Mouse (Mus musculus) neural tube, embryonic 15.5 days (tissue): ENCODE results near the gene Ccdc187. TPM values are rescaled to one million over a fixed set of nuclear protein-coding genes. Genes with fewer than 3 reads are reported as not detected.
A peak's percentile ranks its signal among the peaks of the same experiment; 100 is the strongest.

Source experiments
- ATAC-seq: fragments of 200-750 bp; cut with Nextera tagmentation; 2 replicates; pipeline ENCODE4 v1.8.0; 2017; ENCODE audit warnings: mild to moderate bottlenecking, moderate TSS enrichment, moderate library complexity; ENCODE audit not compliant: low FRiP score
- H3K27ac ChIP-seq: fragments of 300-500 bp; sonication (generic); replicated peaks from 2 replicates; pipeline ENCODE4 v1.5.1; 2015; ENCODE audit warnings: mild to moderate bottlenecking, inconsistent platforms
- H3K27me3 ChIP-seq: fragments of 300-500 bp; sonication (generic); replicated peaks from 2 replicates; pipeline ENCODE4 v1.6.1; 2015; ENCODE audit warnings: inconsistent platforms
- H3K36me3 ChIP-seq: fragments of 300-500 bp; sonication (generic); 2 replicates; pipeline ENCODE4 v1.6.1; 2015; ENCODE audit warnings: inconsistent platforms
- H3K4me1 ChIP-seq: fragments of 300-500 bp; sonication (generic); 2 replicates; pipeline ENCODE4 v1.6.1; 2015; ENCODE audit warnings: inconsistent platforms
- H3K4me2 ChIP-seq: fragments of 300-500 bp; sonication (generic); 2 replicates; pipeline ENCODE4 v1.6.1; 2015; ENCODE audit warnings: inconsistent platforms, mild to moderate bottlenecking, moderate library complexity
- H3K4me3 ChIP-seq: fragments of 300-500 bp; sonication (generic); replicated peaks from 2 replicates; pipeline ENCODE4 v1.5.1; 2015; ENCODE audit warnings: mild to moderate bottlenecking, inconsistent platforms
- H3K9ac ChIP-seq: fragments of 300-500 bp; sonication (generic); replicated peaks from 2 replicates; pipeline ENCODE4 v1.6.1; 2015; ENCODE audit warnings: mild to moderate bottlenecking, inconsistent platforms
- H3K9me3 ChIP-seq: fragments of 300-500 bp; sonication (generic); replicated peaks from 2 replicates; pipeline ENCODE4 v1.6.1; 2016; ENCODE audit warnings: inconsistent platforms
- WGBS: fragments of 180-500 bp; shearing (Covaris S2); methylation state at CpG from one replicate; pipeline ENCODE4 v1.1.7; 2015; ENCODE audit warnings: mixed read lengths; 5-methylcytosine and 5-hydroxymethylcytosine counted together
- polyA plus RNA-seq: library from polyadenylated mRNA; unstranded; fragments of >200 nt; fragmentation: Nextera tagmentation; extraction: Ambion mirVana; gene quantifications from 2 replicates; pipeline ENCODE4 v1.2.1, GENCODE M21; 2015

Ccdc187 gene
- polyA plus RNA-seq, 1 experiment from 2014 or later, result 0.03 TPM

GRCm38 (mm10) chr2:26315072-26315924 lies 20.9 kb upstream of the Ccdc187 start, which contains the start of gene Gpsm1:
Gene Gpsm1 (plus strand): TSS chr2:26315515.
- Histone ChIP-seq H3K4me1 (peaks cover 57% of the 10 kb centered on the region), H3K4me3 (peak within 1 kb of the TSS; percentile 87), H3K9ac (peak within 1 kb of the TSS; percentile 99), H3K27ac (peak within 1 kb of the TSS; percentile 97), H3K27me3 (no peaks in the 10 kb centered on the region), H3K4me2 (peak within 1 kb of the TSS; percentile 93), H3K9me3 (no peaks in the 10 kb centered on the region), H3K36me3 (no peaks in the 10 kb centered on the region)
- under 1% methylated on average over 62 of the region's 66 CpGs for WGBS
- peak; percentile 88 for ATAC-seq

GRCm38 (mm10) chr2:26314281-26315071 lies 20.1 kb upstream of the Ccdc187 start:
- WGBS, result 65% methylated on average over 13 of the region's 13 CpGs
- peaks cover 54% of the 10 kb centered on the region for H3K4me1 ChIP-seq
- peak overlapping the region; percentile 97 for H3K27ac ChIP-seq
- H3K9ac ChIP-seq, result peak overlapping the region; percentile 99
- H3K4me3 ChIP-seq, result peak overlapping the region; percentile 87
- no peaks in the 10 kb centered on the region for H3K27me3 ChIP-seq
- no peak for ATAC-seq
- H3K36me3 ChIP-seq, result no peaks in the 10 kb centered on the region
- H3K9me3 ChIP-seq, result no peaks in the 10 kb centered on the region
- peak overlapping the region; percentile 93 for H3K4me2 ChIP-seq

GRCm38 (mm10) chr2:26313394-26313793 lies 19.0 kb upstream of the Ccdc187 start:
- Histone ChIP-seq H3K9me3 (no peaks in the 10 kb centered on the region), H3K4me2 (no peak overlapping the region), H3K27me3 (no peaks in the 10 kb centered on the region), H3K4me1 (peaks cover 43% of the 10 kb centered on the region), H3K36me3 (no peaks in the 10 kb centered on the region), H3K9ac (no peak overlapping the region), H3K27ac (no peak overlapping the region), H3K4me3 (no peak overlapping the region)
- no peak for ATAC-seq
- 89% methylated on average over 1 of the region's 1 CpGs for whole genome bisulfite sequencing

- Histone ChIP-seq H3K27ac (no peak overlapping the region), H3K4me1 (peaks cover 37% of the 10 kb centered on the region), H3K9me3 (no peaks in the 10 kb centered on the region), H3K27me3 (no peaks in the 10 kb centered on the region), H3K4me2 (no peak overlapping the region), H3K36me3 (no peaks in the 10 kb centered on the region), H3K4me3 (no peak overlapping the region), H3K9ac (no peak overlapping the region)
- WGBS, result 72% methylated on average over 2 of the region's 2 CpGs
- ATAC-seq, result no peak
Measured at GRCm38 (mm10) chr2:26312812-26313211, 18.5 kb upstream of the Ccdc187 start.

GRCm38 (mm10) chr2:26311936-26312335 lies 17.6 kb upstream of the Ccdc187 start:
- H3K9me3 ChIP-seq, result no peaks in the 10 kb centered on the region
- H3K9ac ChIP-seq, result no peak overlapping the region
- WGBS, result 79% methylated on average over 5 of the region's 5 CpGs
- no peaks in the 10 kb centered on the region for H3K27me3 ChIP-seq
- peaks cover 28% of the 10 kb centered on the region for H3K4me1 ChIP-seq
- no peak overlapping the region for H3K4me2 ChIP-seq
- no peak for ATAC-seq
- no peak overlapping the region for H3K4me3 ChIP-seq
- no peaks in the 10 kb centered on the region for H3K36me3 ChIP-seq
- H3K27ac ChIP-seq, result no peak overlapping the region

GRCm38 (mm10) chr2:26309739-26310138 lies 15.4 kb upstream of the Ccdc187 start:
- Histone ChIP-seq H3K4me2 (no peak overlapping the region), H3K4me1 (peaks cover 14% of the 10 kb centered on the region), H3K36me3 (no peaks in the 10 kb centered on the region), H3K27me3 (no peaks in the 10 kb centered on the region), H3K27ac (peak overlapping the region; percentile 60), H3K9me3 (no peaks in the 10 kb centered on the region), H3K4me3 (no peak overlapping the region), H3K9ac (no peak overlapping the region)
- no peak for ATAC-seq
- WGBS, result 34% methylated on average over 10 of the region's 10 CpGs

- Histone ChIP-seq H3K4me3 (no peak overlapping the region), H3K4me1 (peaks cover 5% of the 10 kb centered on the region; the same call in 1 of the 2 replicates), H3K9me3 (no peaks in the 10 kb centered on the region), H3K4me2 (no peak overlapping the region), H3K36me3 (no peaks in the 10 kb centered on the region), H3K27ac (no peak overlapping the region), H3K27me3 (no peaks in the 10 kb centered on the region), H3K9ac (no peak overlapping the region)
- WGBS, result 88% methylated on average over 3 of the region's 3 CpGs
- ATAC-seq, result no peak
Measured at GRCm38 (mm10) chr2:26306702-26307101, 12.3 kb upstream of the Ccdc187 start.

GRCm38 (mm10) chr2:26305555-26305954 lies 11.2 kb upstream of the Ccdc187 start:
- ATAC-seq, result no peak
- 83% methylated on average over 2 of the region's 2 CpGs for WGBS
- H3K27ac ChIP-seq, result no peak overlapping the region

GRCm38 (mm10) chr2:26304711-26305110 lies 10.4 kb upstream of the Ccdc187 start:
- H3K27ac ChIP-seq, result no peak overlapping the region
- peaks cover 12% of the 10 kb centered on the region for H3K4me1 ChIP-seq
- no peak for ATAC-seq
- H3K27me3 ChIP-seq, result no peaks in the 10 kb centered on the region
- WGBS, result 64% methylated on average over 1 of the region's 1 CpGs
- no peak overlapping the region for H3K4me2 ChIP-seq
- no peaks in the 10 kb centered on the region for H3K9me3 ChIP-seq
- no peak overlapping the region for H3K9ac ChIP-seq
- H3K36me3 ChIP-seq, result no peaks in the 10 kb centered on the region
- H3K4me3 ChIP-seq, result no peak overlapping the region

More at GRCm38 (mm10) chr2:26305555-26305954, 11.2 kb upstream of the Ccdc187 start:
- Histone ChIP-seq H3K27me3 (no peaks in the 10 kb centered on the region), H3K9ac (no peak overlapping the region), H3K36me3 (no peaks in the 10 kb centered on the region), H3K9me3 (no peaks in the 10 kb centered on the region), H3K4me3 (no peak overlapping the region), H3K4me2 (no peak overlapping the region), H3K4me1 (peaks cover 7% of the 10 kb centered on the region)

GRCm38 (mm10) chr2:26302005-26302503 lies 7.7 kb upstream of the Ccdc187 start:
- no peak overlapping the region for H3K9ac ChIP-seq
- 94% methylated on average over 10 of the region's 10 CpGs for WGBS
- H3K36me3 ChIP-seq, result no peaks in the 10 kb centered on the region
- H3K4me2 ChIP-seq, result no peak overlapping the region
- no peaks in the 10 kb centered on the region for H3K9me3 ChIP-seq
- no peak overlapping the region for H3K27ac ChIP-seq
- no peaks in the 10 kb centered on the region for H3K27me3 ChIP-seq
- H3K4me1 ChIP-seq, result peaks cover 37% of the 10 kb centered on the region
- H3K4me3 ChIP-seq, result no peak overlapping the region
- ATAC-seq, result no peak

GRCm38 (mm10) chr2:26300808-26301174 lies 6.4 kb upstream of the Ccdc187 start:
- Histone ChIP-seq H3K36me3 (no peaks in the 10 kb centered on the region), H3K27me3 (no peaks in the 10 kb centered on the region), H3K27ac (no peak overlapping the region), H3K4me3 (no peak overlapping the region), H3K4me2 (no peak overlapping the region), H3K4me1 (peaks cover 45% of the 10 kb centered on the region), H3K9ac (no peak overlapping the region), H3K9me3 (no peaks in the 10 kb centered on the region)
- 0 out of 2 replicates have a peak, but pooled peaks have one; percentile 11 for ATAC-seq
- WGBS, result 1% methylated on average over 3 of the region's 3 CpGs
